Mouse (Mus musculus) frontal cortex, postnatal 14 days (tissue): ENCODE measurements around the gene Tnpo3.

Source experiments
- DNase-seq, 2 experiments: peaks; one replicate each; pipeline ENCODE4 v3.0.0; 2022; ENCODE audit warnings: low spot score in 2 of 2

Gene Tnpo3

GRCm38 (mm10) chr6:29609111-29610019 is at the start of gene Tnpo3:
Tnpo3 (minus strand) TSS chr6:29609887.
- peak; percentile 84 to 86 for DNase-seq

GRCm38 (mm10) chr6:29658626-29659475 is 49.2 kb upstream of the Tnpo3 start:
- DNase-seq, result no peak

- DNase-seq, result no peak
These were observed 43.6 kb upstream of the Tnpo3 start for GRCm38 (mm10) chr6:29653271-29653670.

- no peak for DNase-seq
These were observed 40.5 kb upstream of the Tnpo3 start for GRCm38 (mm10) chr6:29650170-29650549.

- DNase-seq, result peak; percentile 66 to 85
These were observed 39.9 kb upstream of the Tnpo3 start for GRCm38 (mm10) chr6:29649494-29650169.

- no peak for DNase-seq
These were observed 32.1 kb upstream of the Tnpo3 start for GRCm38 (mm10) chr6:29641816-29642215.

GRCm38 (mm10) chr6:29639580-29640419 is 30.1 kb upstream of the Tnpo3 start:
- no peak for DNase-seq

- DNase-seq, result no peak
These were observed 29.3 kb upstream of the Tnpo3 start for GRCm38 (mm10) chr6:29638844-29639460.

- no peak for DNase-seq
These were observed 28.0 kb upstream of the Tnpo3 start for GRCm38 (mm10) chr6:29637397-29638373.

GRCm38 (mm10) chr6:29636322-29637092 is 26.8 kb upstream of the Tnpo3 start:
- no peak for DNase-seq

- DNase-seq, result no peak
These were observed 24.9 kb upstream of the Tnpo3 start for GRCm38 (mm10) chr6:29634537-29634936.

- no peak for DNase-seq
These were observed 23.0 kb upstream of the Tnpo3 start for GRCm38 (mm10) chr6:29632552-29633292.

GRCm38 (mm10) chr6:29631751-29632551 is 22.3 kb upstream of the Tnpo3 start:
- DNase-seq, result no peak

- DNase-seq, result no peak
These were observed 20.5 kb upstream of the Tnpo3 start for GRCm38 (mm10) chr6:29630216-29630615.

- DNase-seq, result no peak
These were observed 18.1 kb upstream of the Tnpo3 start for GRCm38 (mm10) chr6:29627756-29628155.

GRCm38 (mm10) chr6:29623857-29624256 is 14.2 kb upstream of the Tnpo3 start:
- no peak for DNase-seq

GRCm38 (mm10) chr6:29622273-29622672 is 12.6 kb upstream of the Tnpo3 start:
- DNase-seq, result no peak
